Mouse (Mus musculus): Measurements from ENCODE around the gene Il1r1.

DNA sequence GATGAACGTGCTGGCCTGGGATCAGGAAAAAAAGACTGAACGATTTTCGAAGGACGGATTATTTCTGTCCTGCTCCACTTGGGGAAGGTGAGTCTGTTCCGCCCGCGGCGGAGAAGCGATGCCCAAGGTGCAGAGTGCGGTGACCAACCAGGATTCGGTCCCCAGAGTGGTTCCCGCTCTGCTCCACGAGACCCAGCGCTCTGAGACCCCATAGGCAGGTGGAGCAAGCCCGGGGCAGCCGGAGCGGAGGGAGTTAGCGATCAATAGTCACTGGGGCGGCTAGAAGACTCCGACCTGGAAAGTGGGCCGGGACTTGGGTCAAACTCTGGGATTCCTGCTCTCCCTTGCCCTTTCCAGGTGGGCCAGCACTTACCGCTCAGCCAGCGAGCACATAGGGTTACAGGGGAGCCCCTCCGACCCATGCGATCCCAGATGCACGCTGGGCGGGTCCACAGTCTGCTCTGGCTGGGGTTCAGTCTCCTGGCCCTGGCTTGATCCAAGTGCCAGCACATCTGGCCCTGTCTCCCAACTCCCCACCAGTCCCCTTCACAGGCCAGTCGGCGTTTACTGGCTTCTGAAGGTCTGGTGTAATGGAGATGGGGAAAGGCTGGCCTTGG lies 100.9 kb downstream of the Il1r1 start:
- TF ChIP-seq POLR2A (IDR thresholded peaks at IDR 0.05; ENCODE audit: borderline replicate concordance, control insufficient read depth, low read depth, low read length) (no peak), CTCF (IDR thresholded peaks at IDR 0.05; ENCODE audit: control insufficient read depth, insufficient read depth, low read length) (no peak)
